Mouse (Mus musculus) kidney, postnatal 0 days (tissue): ENCODE results near the gene Amz1. TPM values are rescaled to one million over a fixed set of nuclear protein-coding genes. Genes with fewer than 3 reads are reported as not detected.
A peak's percentile ranks its signal among the peaks of the same experiment; 100 is the strongest.

ENCODE experiments used
- ATAC-seq: fragments of 200-750 bp; cut with Nextera tagmentation; replicated peaks from 2 replicates; pipeline ENCODE4 v1.8.0; 2017; ENCODE audit warnings: low read depth, moderate number of reproducible peaks, moderate TSS enrichment, moderate library complexity; ENCODE audit not compliant: low FRiP score
- DNase-seq: peaks from one replicate; pipeline ENCODE4 v3.0.0-alpha.2; 2016; ENCODE audit warnings: low spot score
- H3K27ac ChIP-seq: fragments of 300-500 bp; sonication (generic); 2 replicates; pipeline ENCODE4 v1.5.1; 2014; ENCODE audit warnings: mild to moderate bottlenecking
- H3K27me3 ChIP-seq: fragments of 300-500 bp; sonication (generic); 2 replicates; pipeline ENCODE4 v1.6.1; 2014; ENCODE audit warnings: low read length, mixed read lengths; ENCODE audit not compliant: insufficient read depth
- H3K36me3 ChIP-seq: fragments of 300-500 bp; sonication (generic); 2 replicates; pipeline ENCODE4 v1.6.1; 2014; ENCODE audit warnings: low read length, mixed read lengths; ENCODE audit not compliant: insufficient read depth
- H3K4me1 ChIP-seq: fragments of 300-500 bp; sonication (generic); replicated peaks from 2 replicates; pipeline ENCODE4 v1.6.1; 2014; ENCODE audit warnings: antibody characterized with exemption, low read length, mixed read lengths; ENCODE audit not compliant: insufficient read depth
- H3K4me2 ChIP-seq: fragments of 300-500 bp; sonication (generic); 2 replicates; pipeline ENCODE4 v1.6.1; 2014; ENCODE audit warnings: mild to moderate bottlenecking, low read length, moderate library complexity, mixed read lengths
- H3K4me3 ChIP-seq: fragments of 300-500 bp; sonication (generic); replicated peaks from 2 replicates; pipeline ENCODE4 v1.5.1; 2014; ENCODE audit warnings: low read depth, low read length
- H3K9ac ChIP-seq: fragments of 300-500 bp; sonication (generic); 2 replicates; pipeline ENCODE4 v1.6.1; 2014; ENCODE audit warnings: low read depth, low read length
- H3K9me3 ChIP-seq: fragments of 300-500 bp; sonication (generic); replicated peaks from 2 replicates; pipeline ENCODE4 v1.6.1; 2016; ENCODE audit warnings: low read length, inconsistent platforms, mixed read lengths
- CTCF ChIP-seq: IDR thresholded peaks from 2 replicates; pipeline ENCODE4 v1.5.1; 2016; ENCODE audit warnings: antibody characterized with exemption, low read depth, mild to moderate bottlenecking, moderate library complexity
- WGBS: fragments of 180-500 bp; shearing (Covaris S2); extraction: QIAGEN DNeasy Blood & Tissue Kit; methylation state at CpG from one replicate; pipeline ENCODE4 v1.1.7; 2014; 5-methylcytosine and 5-hydroxymethylcytosine counted together
- polyA plus RNA-seq: library from polyadenylated mRNA; unstranded; fragments of >200 nt; fragmentation: Nextera tagmentation; extraction: Ambion mirVana; gene quantifications from 2 replicates; pipeline ENCODE4 v1.2.1, GENCODE M21; 2015

Gene Amz1
- polyA plus RNA-seq, 1 experiment from 2014 or later: 1.8 TPM

DNA sequence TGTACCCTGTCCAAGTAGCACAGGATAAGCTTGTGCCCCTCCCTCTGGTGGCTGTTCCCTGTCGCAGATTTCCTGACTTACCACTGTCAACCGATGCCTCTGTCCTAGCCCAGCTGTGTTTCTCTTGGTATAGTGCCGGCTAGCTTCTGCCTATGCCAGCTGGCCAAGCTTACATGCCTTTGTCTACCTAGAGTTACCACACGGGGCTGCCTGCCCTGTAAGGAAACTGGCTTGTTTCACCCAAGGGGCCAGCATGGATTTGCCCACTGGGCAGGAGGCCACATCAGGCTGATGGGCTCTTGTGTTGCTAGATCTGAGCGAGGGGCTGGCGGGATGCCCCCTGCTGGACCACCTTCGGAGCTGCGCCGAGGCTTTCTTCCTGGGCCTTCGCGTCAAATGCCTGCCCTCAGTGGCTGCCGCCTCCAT is 19.8 kb downstream of the Amz1 start:
- 33% methylated on average over 12 of the region's 12 CpGs for WGBS
- peak; percentile 42; the same call in 1 of the 2 replicates for TF ChIP-seq CTCF
- H3K9ac ChIP-seq: no peak overlapping the region
- ATAC-seq: no peak
- H3K9me3 ChIP-seq: no peaks in the 10 kb centered on the region
- H3K36me3 ChIP-seq: no peaks in the 10 kb centered on the region
- H3K4me2 ChIP-seq: no peak overlapping the region
- 0 out of 2 replicates have a peak, but pooled peaks cover 4% of the 10 kb centered on the region for H3K4me1 ChIP-seq
- H3K27ac ChIP-seq: no peak overlapping the region
- no peaks in the 10 kb centered on the region for H3K27me3 ChIP-seq
- no peak overlapping the region for H3K4me3 ChIP-seq
- no peak for DNase-seq

DNA sequence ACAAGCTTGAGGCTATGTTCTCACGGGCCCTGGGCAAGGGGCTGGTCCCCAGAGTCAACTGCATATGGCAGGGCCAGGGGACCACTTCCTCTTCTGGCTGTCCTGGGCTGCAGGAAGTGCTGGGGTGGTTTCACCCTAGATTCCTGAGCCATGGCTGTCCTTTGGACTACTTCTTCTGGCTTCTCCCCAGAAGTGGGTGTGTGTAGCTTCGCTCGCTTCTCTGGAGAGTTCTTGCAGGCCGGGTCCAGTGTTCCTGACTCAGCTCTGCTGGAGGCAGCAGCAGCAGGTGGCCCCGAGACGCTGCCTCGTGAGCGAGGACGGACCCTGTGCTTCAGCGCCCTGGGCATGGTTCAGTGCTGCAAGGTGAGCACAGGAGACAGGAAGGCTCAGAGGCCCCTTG is 24.5 kb downstream of the Amz1 start:
- Histone ChIP-seq H3K4me2 (no peak overlapping the region), H3K9me3 (no peaks in the 10 kb centered on the region), H3K27ac (no peak overlapping the region), H3K4me3 (no peak overlapping the region), H3K9ac (no peak overlapping the region), H3K36me3 (no peaks in the 10 kb centered on the region), H3K27me3 (no peaks in the 10 kb centered on the region), H3K4me1 (no peaks in the 10 kb centered on the region)
- TF ChIP-seq CTCF: no peak
- WGBS: 71% methylated on average over 10 of the region's 10 CpGs
- no peak for DNase-seq
- peak; percentile 29; the same call in 1 of the 2 replicates for ATAC-seq

DNA sequence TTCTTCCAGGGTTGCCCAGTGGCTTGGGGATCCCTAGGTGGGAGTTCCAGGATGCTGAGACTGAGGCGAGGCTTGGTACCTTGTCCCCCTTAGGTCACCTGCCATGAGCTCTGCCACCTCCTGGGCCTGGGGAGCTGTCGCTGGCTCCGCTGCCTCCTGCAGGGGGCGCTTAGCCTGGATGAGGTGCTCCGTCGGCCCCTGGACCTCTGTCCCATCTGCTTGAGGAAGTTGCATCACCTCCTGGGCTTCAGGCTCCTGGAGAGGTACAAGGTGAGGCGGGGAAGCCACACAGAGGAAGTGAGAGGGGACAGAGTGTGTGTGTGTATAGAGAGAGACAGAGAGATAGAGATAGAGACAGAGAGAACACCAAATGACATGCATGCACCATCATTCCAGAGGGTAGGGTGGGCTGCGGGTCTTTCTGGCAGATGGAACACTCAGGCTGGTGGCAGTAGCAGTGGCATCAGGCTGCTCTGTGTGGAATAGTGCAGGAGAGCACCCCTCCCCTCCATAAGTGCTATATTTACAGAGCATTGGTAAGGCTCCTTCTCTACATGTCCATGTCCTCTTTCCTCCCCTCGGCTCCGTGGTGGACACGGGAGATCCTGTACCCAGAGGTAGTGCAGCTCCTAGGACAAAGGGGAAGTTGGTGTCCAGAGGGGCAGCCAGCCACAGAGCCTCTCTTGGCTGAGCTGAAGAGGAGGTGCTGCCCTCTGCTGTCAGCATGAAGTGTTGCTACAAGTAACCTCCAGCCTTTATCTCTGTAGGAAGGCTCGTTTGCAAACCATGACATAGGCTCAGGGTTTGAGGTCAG is 25.3 kb downstream of the Amz1 start:
- 19% methylated on average over 12 of the region's 12 CpGs for WGBS
- peak overlapping the region; percentile 60 for H3K4me2 ChIP-seq
- H3K36me3 ChIP-seq: no peaks in the 10 kb centered on the region
- H3K4me1 ChIP-seq: no peaks in the 10 kb centered on the region
- no peaks in the 10 kb centered on the region for H3K9me3 ChIP-seq
- H3K27me3 ChIP-seq: no peaks in the 10 kb centered on the region
- DNase-seq (peak; percentile 91), ATAC-seq (peak; percentile 66)
- H3K27ac ChIP-seq: peak overlapping the region; percentile 52; the same call in 1 of the 2 replicates
- peak overlapping the region; percentile 46; the same call in 1 of the 2 replicates for H3K9ac ChIP-seq
- TF ChIP-seq CTCF: peak; percentile 91
- H3K4me3 ChIP-seq: peak overlapping the region; percentile 25

DNA sequence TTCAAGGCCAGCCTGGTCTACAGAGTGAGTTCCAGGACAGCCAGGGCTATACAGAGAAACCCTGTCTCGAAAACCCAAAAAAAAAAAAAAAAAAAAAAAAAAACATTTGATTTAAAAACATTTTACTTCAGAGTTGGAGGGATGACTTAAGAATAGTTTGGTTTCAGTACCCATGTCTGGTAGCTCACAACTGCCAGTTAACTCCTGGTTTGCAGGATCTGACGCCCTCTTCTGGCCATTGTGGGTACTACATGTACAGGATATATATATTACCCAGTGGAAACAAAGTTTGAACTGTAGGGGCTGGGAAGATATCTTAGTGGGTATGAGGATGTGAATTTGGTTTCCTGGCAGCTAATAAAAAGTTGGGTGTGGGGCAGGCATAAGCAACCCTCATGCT is 27.0 kb downstream of the Amz1 start:
- H3K4me2 ChIP-seq: no peak overlapping the region
- 0% methylated on average over 1 of the region's 2 CpGs for WGBS
- TF ChIP-seq CTCF: peak; percentile 70
- no peaks in the 10 kb centered on the region for H3K4me1 ChIP-seq
- H3K9me3 ChIP-seq: no peaks in the 10 kb centered on the region
- H3K4me3 ChIP-seq: no peak overlapping the region
- no peak overlapping the region for H3K27ac ChIP-seq
- DNase-seq (no peak), ATAC-seq (no peak)
- no peak overlapping the region for H3K9ac ChIP-seq
- 0 out of 2 replicates have a peak, but pooled peaks cover 4% of the 10 kb centered on the region for H3K36me3 ChIP-seq
- no peaks in the 10 kb centered on the region for H3K27me3 ChIP-seq

DNA sequence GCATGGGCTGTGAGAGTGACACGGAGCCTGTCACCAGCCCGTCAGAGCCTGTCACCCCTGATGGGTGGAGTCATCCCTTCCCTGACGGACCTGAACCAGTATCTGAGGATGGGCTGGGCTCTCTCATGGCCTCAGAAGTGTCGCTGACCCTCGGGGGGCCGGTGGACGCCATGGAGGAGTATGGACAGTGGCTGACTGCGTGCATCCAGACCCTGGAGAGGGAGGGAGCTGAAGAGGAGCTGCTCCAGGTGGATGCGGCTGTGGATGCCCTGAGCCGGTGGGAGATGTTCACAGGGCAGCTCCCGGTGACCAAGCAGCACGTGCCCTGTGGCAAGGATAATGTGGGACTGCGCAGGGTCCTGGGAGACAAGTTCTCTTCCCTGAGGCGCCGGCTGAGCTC is 28.1 kb downstream of the Amz1 start:
- Histone ChIP-seq H3K9ac (no peak overlapping the region), H3K36me3 (0 out of 2 replicates have a peak, but pooled peaks cover 4% of the 10 kb centered on the region), H3K9me3 (no peaks in the 10 kb centered on the region), H3K4me3 (no peak overlapping the region), H3K4me2 (no peak overlapping the region), H3K27me3 (no peaks in the 10 kb centered on the region), H3K4me1 (no peaks in the 10 kb centered on the region), H3K27ac (no peak overlapping the region)
- 93% methylated on average over 15 of the region's 15 CpGs for WGBS
- no peak for TF ChIP-seq CTCF
- DNase-seq: no peak
- ATAC-seq: no peak

DNA sequence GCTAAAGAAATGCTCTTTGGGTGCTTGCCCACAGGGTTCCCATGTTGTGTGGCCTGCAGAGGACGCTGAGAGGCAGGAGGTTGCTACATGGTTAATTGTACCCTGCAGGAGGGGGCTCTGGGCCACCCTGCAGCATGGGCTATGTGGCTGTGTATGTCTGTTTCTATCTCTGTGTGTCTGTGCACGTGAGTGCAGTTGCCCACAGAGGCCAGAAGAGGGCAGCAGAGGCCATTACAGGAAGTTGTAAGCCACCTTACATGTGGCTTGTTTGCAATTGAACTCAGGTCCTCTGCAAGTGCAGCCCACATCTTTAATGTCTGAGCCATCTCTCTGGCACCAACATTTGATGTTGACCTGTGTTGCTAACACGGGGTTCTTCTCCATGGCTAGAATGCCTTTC is 28.7 kb downstream of the Amz1 start:
- H3K36me3 ChIP-seq: peaks cover 5% of the 10 kb centered on the region; the same call in 1 of the 2 replicates
- H3K27ac ChIP-seq: no peak overlapping the region
- no peak overlapping the region for H3K4me3 ChIP-seq
- H3K4me2 ChIP-seq: no peak overlapping the region
- H3K27me3 ChIP-seq: no peaks in the 10 kb centered on the region
- no peak for DNase-seq
- ATAC-seq: no peak
- no peaks in the 10 kb centered on the region for H3K9me3 ChIP-seq
- H3K9ac ChIP-seq: no peak overlapping the region
- TF ChIP-seq CTCF: peak; percentile 55
- H3K4me1 ChIP-seq: no peaks in the 10 kb centered on the region
- WGBS: 91% methylated on average over 3 of the region's 3 CpGs
